Mouse (Mus musculus): ENCODE data around the gene Olfr963. TPM values are rescaled to one million over a fixed set of nuclear protein-coding genes. Genes with fewer than 3 reads are reported as not detected.

Olfr963 gene
- not detected in 2 replicates for polyA plus RNA-seq (2012; rRNA removed)
- polyA plus RNA-seq (2014; fragmentation: Nextera tagmentation; extraction: Ambion mirVana): not detected in 2 replicates

- no peaks in the 10 kb centered on the region for H3K27me3 ChIP-seq (ENCODE audit: control insufficient read depth, insufficient read depth, low read length)
- no peak for DNase-seq (ENCODE audit: low spot score)
- H3K27ac ChIP-seq (replicated peaks; ENCODE audit: low read depth, low read length): no peak within 1 kb of the TSS
- H3K4me2 ChIP-seq (replicated peaks; ENCODE audit: low read depth, low read length, severe bottlenecking): no peak within 1 kb of the TSS
- ATAC-seq (ENCODE audit: low FRiP score, low read depth): no peak
- no peaks in the 10 kb centered on the region for H3K4me1 ChIP-seq (ENCODE audit: control insufficient read depth, insufficient read depth, low read length)
- WGBS: 89% methylated on average over 1 of the region's 1 CpGs
- TF ChIP-seq POLR2A (IDR thresholded peaks at IDR 0.05; ENCODE audit: borderline replicate concordance, extremely low read depth, insufficient read depth, insufficient read length): no peak
- H3K4me3 ChIP-seq (replicated peaks; ENCODE audit: low read length): no peak within 1 kb of the TSS
- H3K9me3 ChIP-seq (ENCODE audit: control insufficient read depth, low read length): no peaks in the 10 kb centered on the region
- no peaks in the 10 kb centered on the region for H3K36me3 ChIP-seq (ENCODE audit: control insufficient read depth, insufficient read depth, low read length)
- no peak within 1 kb of the TSS for H3K9ac ChIP-seq (ENCODE audit: low read depth, low read length, severe bottlenecking)
Observed at GRCm38 (mm10) chr9:39666905-39667304, at the start of gene Olfr963. TSS of gene Olfr963 (plus strand) at chr9:39667205.

DNA sequence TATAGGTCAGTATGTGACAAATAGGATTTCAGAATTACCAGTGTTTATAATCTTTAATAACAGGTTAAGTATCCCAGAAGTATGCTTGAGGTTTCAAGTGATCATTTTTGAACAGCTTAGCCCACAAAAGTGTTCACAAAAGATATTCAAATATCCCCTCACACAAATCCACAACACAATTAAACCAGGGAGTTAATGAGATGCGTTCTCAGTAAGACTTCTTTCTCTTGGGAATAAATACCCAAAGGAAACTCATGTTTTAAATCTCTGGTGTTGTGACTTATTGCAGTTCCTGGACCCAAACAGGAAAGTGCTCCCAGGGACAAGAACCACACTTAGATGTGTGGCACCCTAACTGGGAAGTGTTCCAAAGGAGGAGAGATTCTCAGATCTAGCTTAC is 45.9 kb upstream of the Olfr963 start, which contains the start of gene Olfr960:
Gene Olfr960 (plus strand): TSS at position 301 of the 400 bp plus-strand sequence.
- no peak within 1 kb of the TSS for H3K27ac ChIP-seq (replicated peaks; ENCODE audit: low read depth, low read length)
- DNase-seq (ENCODE audit: low spot score) (no peak), ATAC-seq (ENCODE audit: low FRiP score, low read depth) (no peak)
- H3K4me2 ChIP-seq (replicated peaks; ENCODE audit: low read depth, low read length, severe bottlenecking): no peak within 1 kb of the TSS
- 91% methylated on average over 1 of the region's 1 CpGs for WGBS
- no peak within 1 kb of the TSS for H3K9ac ChIP-seq (ENCODE audit: low read depth, low read length, severe bottlenecking)
- H3K36me3 ChIP-seq (ENCODE audit: control insufficient read depth, insufficient read depth, low read length): no peaks in the 10 kb centered on the region
- no peak for TF ChIP-seq POLR2A (IDR thresholded peaks at IDR 0.05; ENCODE audit: borderline replicate concordance, extremely low read depth, insufficient read depth, insufficient read length)
- no peaks in the 10 kb centered on the region for H3K27me3 ChIP-seq (ENCODE audit: control insufficient read depth, insufficient read depth, low read length)
- no peaks in the 10 kb centered on the region for H3K9me3 ChIP-seq (ENCODE audit: control insufficient read depth, low read length)
- H3K4me1 ChIP-seq (ENCODE audit: control insufficient read depth, insufficient read depth, low read length): no peaks in the 10 kb centered on the region
- H3K4me3 ChIP-seq (replicated peaks; ENCODE audit: low read length): no peak within 1 kb of the TSS

- 87% methylated on average over 3 of the region's 3 CpGs for WGBS
- H3K4me3 ChIP-seq (replicated peaks; ENCODE audit: low read length): no peak overlapping the region
- H3K9ac ChIP-seq (ENCODE audit: low read depth, low read length, severe bottlenecking): no peak overlapping the region
- H3K9me3 ChIP-seq (ENCODE audit: control insufficient read depth, low read length): no peaks in the 10 kb centered on the region
- ATAC-seq (ENCODE audit: low FRiP score, low read depth): no peak
- no peaks in the 10 kb centered on the region for H3K27me3 ChIP-seq (ENCODE audit: control insufficient read depth, insufficient read depth, low read length)
- TF ChIP-seq POLR2A (IDR thresholded peaks at IDR 0.05; ENCODE audit: borderline replicate concordance, extremely low read depth, insufficient read depth, insufficient read length): no peak
- no peak overlapping the region for H3K4me2 ChIP-seq (replicated peaks; ENCODE audit: low read depth, low read length, severe bottlenecking)
- no peaks in the 10 kb centered on the region for H3K36me3 ChIP-seq (ENCODE audit: control insufficient read depth, insufficient read depth, low read length)
- DNase-seq (ENCODE audit: low spot score): no peak
- H3K4me1 ChIP-seq (ENCODE audit: control insufficient read depth, insufficient read depth, low read length): no peaks in the 10 kb centered on the region
- H3K27ac ChIP-seq (replicated peaks; ENCODE audit: low read depth, low read length): no peak overlapping the region
Observed at GRCm38 (mm10) chr9:39623783-39624182, 43.2 kb upstream of the Olfr963 start.

- H3K9me3 ChIP-seq (ENCODE audit: control insufficient read depth, low read length): no peaks in the 10 kb centered on the region
- H3K9ac ChIP-seq (ENCODE audit: low read depth, low read length, severe bottlenecking): no peak overlapping the region
- no peak overlapping the region for H3K4me2 ChIP-seq (replicated peaks; ENCODE audit: low read depth, low read length, severe bottlenecking)
- H3K4me3 ChIP-seq (replicated peaks; ENCODE audit: low read length): no peak overlapping the region
- DNase-seq (ENCODE audit: low spot score) (no peak), ATAC-seq (ENCODE audit: low FRiP score, low read depth) (no peak)
- H3K36me3 ChIP-seq (ENCODE audit: control insufficient read depth, insufficient read depth, low read length): no peaks in the 10 kb centered on the region
- no peak for TF ChIP-seq POLR2A (IDR thresholded peaks at IDR 0.05; ENCODE audit: borderline replicate concordance, extremely low read depth, insufficient read depth, insufficient read length)
- no peak overlapping the region for H3K27ac ChIP-seq (replicated peaks; ENCODE audit: low read depth, low read length)
- no peaks in the 10 kb centered on the region for H3K4me1 ChIP-seq (ENCODE audit: control insufficient read depth, insufficient read depth, low read length)
- WGBS: 48% methylated on average over 2 of the region's 2 CpGs
- no peaks in the 10 kb centered on the region for H3K27me3 ChIP-seq (ENCODE audit: control insufficient read depth, insufficient read depth, low read length)
Observed at GRCm38 (mm10) chr9:39624711-39625110, 42.3 kb upstream of the Olfr963 start.

DNA sequence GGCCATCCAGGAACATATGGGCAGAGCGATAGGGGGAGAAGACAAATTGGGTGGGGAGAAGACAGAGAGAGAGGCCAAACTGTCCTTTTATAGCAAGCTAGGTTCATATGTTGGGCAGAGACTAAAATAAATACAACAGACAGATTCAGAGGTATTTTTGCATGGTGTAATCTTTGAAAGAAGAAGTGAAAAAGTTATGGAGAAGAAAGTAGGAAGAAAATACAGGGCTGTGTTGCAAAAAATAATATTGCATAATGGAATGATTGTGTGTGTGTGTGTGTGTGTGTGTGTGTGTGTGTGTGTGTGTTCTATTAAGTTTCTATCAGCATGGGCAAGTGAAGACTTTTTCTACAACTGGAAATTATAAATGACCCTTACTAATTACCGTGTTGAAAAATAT is 37.9 kb upstream of the Olfr963 start:
- Histone ChIP-seq H3K36me3 (ENCODE audit: control insufficient read depth, insufficient read depth, low read length) (no peaks in the 10 kb centered on the region), H3K27ac (replicated peaks; ENCODE audit: low read depth, low read length) (no peak overlapping the region), H3K4me3 (replicated peaks; ENCODE audit: low read length) (no peak overlapping the region), H3K9ac (ENCODE audit: low read depth, low read length, severe bottlenecking) (no peak overlapping the region), H3K4me2 (replicated peaks; ENCODE audit: low read depth, low read length, severe bottlenecking) (no peak overlapping the region), H3K27me3 (ENCODE audit: control insufficient read depth, insufficient read depth, low read length) (no peaks in the 10 kb centered on the region), H3K4me1 (ENCODE audit: control insufficient read depth, insufficient read depth, low read length) (no peaks in the 10 kb centered on the region), H3K9me3 (ENCODE audit: control insufficient read depth, low read length) (no peaks in the 10 kb centered on the region)
- ATAC-seq (ENCODE audit: low FRiP score, low read depth) (no peak), DNase-seq (ENCODE audit: low spot score) (no peak)
- WGBS: 79% methylated on average over 2 of the region's 2 CpGs
- no peak for TF ChIP-seq POLR2A (IDR thresholded peaks at IDR 0.05; ENCODE audit: borderline replicate concordance, extremely low read depth, insufficient read depth, insufficient read length)

All from limb, embryonic 14.5 days (tissue).